Mouse (Mus musculus) spleen, postnatal 36 days (tissue): ENCODE data around the gene Cwc22.

Experiments
- DNase-seq, 2 experiments: peaks; one replicate each; pipeline ENCODE4 v3.0.0; 2022; ENCODE audit warnings: low spot score in 2 of 2, mixed read lengths in 1 of 2

Gene Cwc22

DNA sequence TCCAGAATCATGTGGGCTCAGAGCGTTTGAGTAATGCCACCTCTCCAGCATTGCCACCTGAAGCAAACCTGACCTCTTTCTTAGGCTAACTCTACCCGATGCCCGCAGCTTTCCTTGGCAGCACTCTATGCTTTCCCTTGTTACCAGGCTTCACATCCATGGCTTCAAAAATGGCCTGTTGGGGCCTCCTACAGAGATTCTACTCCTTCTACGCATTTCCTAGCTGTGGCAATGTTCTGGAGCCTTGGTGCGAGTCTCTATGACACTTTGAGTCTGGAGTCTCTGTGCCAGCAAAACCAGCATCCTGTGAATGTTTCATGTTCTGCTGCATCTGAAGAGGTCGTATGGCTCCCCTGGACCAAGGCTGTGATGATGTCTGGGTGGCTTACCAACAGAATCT lies 69.8 kb downstream of the Cwc22 start:
- no peak for DNase-seq

DNA sequence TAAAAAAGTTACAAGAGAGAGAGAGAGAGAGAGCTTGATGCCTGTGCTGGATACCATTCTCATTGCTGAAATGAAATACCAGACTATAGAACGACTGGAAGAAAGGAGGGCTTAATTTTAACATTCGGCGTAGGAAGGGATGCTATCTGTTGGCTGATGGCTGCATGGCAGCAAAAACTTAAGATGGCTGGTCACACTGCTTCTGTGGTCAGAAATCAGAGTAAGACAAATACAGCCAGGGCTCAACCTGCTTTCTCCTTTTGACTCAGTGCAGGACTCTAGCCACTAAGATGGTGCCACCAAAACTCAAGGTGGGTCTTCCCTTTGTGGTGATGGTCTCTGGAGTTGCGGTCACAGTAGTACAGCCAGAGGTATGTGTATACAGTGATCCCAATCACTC lies 70.7 kb downstream of the Cwc22 start:
- DNase-seq: no peak

DNA sequence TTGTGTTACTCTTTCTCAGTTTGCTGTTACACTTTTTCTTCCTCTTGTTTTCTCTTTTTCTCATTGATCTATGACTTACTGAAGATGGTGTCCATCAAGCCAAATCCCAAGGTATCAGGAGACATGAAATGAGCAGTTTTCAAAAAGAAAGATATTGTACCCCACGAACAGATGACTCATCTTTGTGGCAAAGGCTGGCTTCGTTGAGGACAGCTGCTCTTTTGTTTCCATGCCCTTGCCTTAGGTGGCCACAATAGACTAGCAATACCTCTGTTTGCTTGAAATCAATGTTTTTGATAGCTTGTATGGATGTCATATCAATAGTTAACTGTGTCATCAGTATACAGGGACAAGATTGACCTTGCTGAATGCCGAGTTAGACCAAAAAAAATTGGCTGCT lies 71.5 kb downstream of the Cwc22 start:
- DNase-seq: no peak

DNA sequence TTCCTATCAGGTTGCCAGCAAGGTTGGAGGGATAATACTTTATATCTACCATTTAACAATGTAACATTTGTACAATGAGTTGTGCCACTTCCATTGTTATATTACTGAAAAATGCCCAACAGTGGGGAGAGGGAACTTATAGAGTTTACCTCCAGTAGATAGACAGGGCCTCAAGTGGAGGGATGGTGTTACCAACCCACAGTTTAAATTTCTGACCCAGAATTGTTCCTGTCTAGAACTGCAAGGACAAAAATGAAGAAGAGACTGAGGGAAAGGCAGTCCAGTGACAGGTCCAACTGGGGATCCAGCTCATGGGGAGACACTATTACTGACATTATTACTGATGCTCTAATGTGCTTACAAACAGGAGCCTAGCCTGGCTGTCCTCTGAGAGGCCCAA lies 72.4 kb downstream of the Cwc22 start:
- no peak for DNase-seq

DNA sequence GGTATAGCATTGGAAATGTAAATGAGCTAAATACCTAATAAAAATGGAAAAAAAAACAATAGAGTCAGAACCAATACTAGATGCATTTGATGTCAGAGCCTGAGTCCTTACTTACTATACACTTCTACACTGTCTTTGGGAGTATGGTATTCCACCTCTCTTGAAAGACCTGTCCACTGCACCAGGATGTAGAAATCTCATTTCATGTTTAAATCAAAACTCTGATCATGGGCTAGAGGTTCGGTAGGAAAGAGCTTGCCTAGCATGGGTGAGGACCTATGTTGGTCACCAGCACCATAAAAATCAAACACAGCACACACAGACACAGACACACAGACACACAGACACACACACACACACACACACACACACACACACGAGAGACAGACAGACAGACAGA lies 73.5 kb downstream of the Cwc22 start:
- DNase-seq: no peak

DNA sequence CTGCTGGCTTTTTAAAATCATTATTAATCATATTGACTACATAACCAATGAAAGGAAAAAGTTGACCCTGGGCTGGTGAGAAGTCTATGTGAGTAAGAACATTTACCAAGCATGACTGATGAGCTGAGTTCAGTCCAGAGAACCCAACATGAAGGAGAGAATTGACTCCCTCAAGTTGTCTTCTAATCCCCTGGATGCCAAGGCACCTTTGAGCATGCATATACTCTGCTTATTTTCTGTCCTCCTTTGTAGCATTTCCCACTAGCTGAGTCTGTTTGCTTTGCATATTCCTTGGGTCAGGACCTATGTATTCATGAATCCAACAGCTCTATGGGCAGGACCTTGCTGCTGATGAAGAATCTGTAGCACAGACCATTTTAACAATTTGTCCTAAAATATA lies 75.0 kb downstream of the Cwc22 start:
- DNase-seq: no peak

DNA sequence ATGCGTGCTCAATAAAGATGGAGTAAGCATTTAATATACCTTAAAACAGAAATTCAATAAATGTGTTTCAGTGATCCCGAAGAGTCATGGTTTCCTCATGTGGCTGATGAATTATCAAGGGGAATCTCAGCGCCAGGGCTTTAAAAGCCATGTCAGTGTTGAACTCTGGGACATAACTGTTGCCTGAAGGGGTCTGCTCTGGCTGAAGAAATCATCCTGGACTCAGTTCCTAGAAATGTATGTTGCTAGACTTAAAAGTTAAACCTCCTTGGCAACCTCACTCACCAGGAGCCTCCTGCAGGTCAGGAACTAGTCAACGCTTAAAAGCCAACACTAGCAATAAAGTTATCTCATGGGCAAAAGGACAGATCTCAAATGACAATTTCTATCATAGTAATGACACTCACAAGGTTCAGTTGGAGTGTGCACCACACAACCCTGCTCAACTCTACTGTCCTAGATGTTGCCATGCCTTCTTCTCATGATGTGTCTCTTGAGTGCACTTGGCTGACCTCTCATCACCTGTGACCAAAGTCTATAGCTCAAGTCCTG lies 76.4 kb downstream of the Cwc22 start:
- DNase-seq: no peak

DNA sequence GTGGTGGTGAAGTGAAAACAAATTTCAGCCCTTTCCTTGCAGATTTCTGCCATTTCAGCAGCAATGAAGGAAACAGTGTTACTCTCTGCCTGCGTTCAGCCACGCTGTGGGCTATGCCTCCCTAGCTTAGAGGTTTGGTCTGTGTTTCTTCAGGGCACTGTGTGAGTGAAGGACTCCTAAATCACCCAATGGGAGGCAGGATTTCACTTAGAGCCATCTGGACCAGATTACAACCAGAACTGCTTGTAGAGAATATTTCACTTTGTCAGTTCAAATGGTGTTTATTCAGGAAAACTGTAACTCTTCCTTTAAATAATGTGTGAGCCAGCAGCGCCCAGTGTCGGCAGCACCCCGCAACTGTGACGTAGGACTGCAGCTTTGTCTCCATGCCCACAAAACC lies 82.2 kb downstream of the Cwc22 start:
- DNase-seq: no peak

DNA sequence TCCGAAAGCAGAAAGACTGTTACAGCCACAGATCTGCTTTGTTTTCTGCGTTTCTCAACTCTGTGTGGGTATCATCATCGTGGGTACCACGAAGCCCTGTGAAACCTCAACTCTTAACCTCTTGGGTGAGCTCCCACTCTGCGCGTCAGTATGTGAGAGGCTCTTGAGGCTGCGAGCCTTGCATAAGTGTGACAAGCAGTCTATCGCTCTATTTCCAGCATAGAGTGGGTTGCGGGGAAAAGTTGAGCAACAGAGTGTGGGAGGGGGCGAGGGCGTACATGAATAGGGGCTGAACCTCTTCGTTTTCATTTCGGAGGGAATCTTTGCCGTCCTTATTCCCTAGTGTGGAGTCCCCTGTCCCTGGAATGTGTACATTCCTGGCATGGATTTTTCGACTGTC lies 82.7 kb downstream of the Cwc22 start:
- no peak for DNase-seq

DNA sequence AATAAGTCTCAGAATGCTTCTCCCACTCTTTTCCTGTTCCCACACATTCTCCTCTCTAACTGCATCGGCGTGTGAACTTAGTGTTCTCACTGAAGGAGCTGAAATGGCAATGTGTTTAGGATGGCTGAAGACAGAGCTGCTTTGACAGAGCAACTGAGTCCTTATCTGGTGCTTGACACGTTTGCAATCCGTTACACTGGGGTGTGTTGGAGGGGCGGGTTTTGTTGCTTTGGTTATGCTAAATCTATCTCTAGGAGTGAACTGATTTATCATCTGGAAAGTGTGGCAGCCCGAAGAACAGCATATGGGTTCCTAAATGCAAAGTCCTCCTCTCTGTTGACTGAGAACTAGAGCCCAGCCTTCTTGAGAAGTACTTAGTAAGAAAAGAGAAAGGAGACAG lies 104.7 kb downstream of the Cwc22 start:
- no peak for DNase-seq

DNA sequence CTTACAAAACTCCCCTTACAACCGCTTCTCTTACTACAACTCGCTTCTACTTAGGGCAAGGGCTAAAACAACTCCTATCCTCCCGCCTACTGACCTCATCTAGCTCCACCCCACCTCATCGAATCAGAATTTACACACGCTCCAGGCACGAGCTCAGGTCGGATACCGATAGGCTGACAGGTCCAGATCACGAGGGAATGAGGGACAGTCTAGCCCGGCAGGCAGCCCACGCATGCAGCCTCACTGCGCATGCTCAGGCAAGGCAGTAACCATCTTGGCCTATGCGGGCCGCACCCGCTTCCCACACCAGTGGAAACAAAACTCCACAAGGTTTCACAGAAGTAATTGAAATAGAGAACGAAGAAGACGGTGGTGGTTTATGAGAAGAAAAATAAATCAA lies 106.6 kb downstream of the Cwc22 start:
- DNase-seq: no peak

DNA sequence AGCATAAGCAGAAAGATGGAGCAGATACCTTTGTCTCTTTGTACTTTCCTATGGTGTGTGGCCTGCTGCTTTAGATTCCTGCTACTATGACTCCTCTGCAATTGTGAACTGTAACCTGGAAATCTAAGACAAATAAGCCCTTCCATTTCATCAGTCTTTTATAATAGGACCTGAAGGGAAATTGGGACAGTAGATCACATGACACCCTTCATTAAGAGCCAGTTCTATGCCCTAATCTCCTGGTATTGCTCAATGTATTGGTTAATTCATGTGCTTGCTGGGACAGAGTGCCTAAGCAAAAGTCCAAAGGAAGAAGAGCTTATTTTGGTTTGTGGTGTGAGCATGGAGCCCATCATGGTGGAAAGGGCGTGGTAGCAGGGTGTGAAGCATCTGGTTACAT lies 107.5 kb downstream of the Cwc22 start:
- DNase-seq: no peak

DNA sequence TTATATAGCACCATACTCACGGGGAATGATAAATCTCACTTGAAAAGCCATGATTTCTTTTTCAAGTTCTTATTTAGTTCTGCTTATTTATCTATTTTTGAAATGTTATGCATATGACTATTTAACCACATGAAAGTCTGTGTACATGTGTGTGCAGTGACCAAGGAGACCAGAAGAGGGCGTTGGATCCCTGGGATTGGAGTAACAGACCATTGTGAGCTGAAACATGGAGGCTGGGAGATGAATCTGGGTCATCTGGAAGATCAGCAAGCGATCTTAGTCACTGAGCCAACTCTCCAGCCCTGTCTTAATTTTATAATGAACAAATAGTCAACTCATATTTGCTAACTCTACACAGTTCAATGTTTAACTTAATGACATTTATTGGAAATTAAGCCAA lies 110.4 kb downstream of the Cwc22 start:
- DNase-seq: no peak
